ENCODE assay signal across 10 mouse cellular contexts in genomic region chr14:68966758-68967157, GRCm38 (mm10).
A peak's percentile ranks its signal among the peaks of the same experiment; 100 is the strongest.
DNase-seq lines count a peak whose midpoint lies in the region; ATAC-seq and TF ChIP-seq lines count a peak whose summit lies in the region.
"Had no signal": no experiment of that assay in that cellular context is flagged by ENCODE, and none has a peak within 500 bp of the region (broad histone marks: within the 10 kb centered on the region; RNA-seq: fewer than 3 reads in every experiment).

No protein-coding gene starts in this region.

- no peaks in the 10 kb centered on the region for H3K27me3 ChIP-seq in forebrain, embryonic 11.5 days (ENCODE audit: control insufficient read depth, insufficient read depth, low read length)
- H3K27me3 ChIP-seq in forebrain, embryonic 16.5 days (replicated peaks; ENCODE audit: control insufficient read depth, insufficient read depth, low read length), result no peaks in the 10 kb centered on the region
- H3K27me3 ChIP-seq in spleen, adult 2 months (ENCODE audit: control insufficient read depth, insufficient read depth, low read length), result no peaks in the 10 kb centered on the region
- H3K27me3 ChIP-seq: hindbrain, embryonic 15.5 days had no signal

- no peak overlapping the region for H3K9ac ChIP-seq in forebrain, embryonic 11.5 days (ENCODE audit: low read length)
- H3K9ac ChIP-seq in forebrain, embryonic 16.5 days (replicated peaks; ENCODE audit: low read depth, low read length), result no peak overlapping the region
- H3K9ac ChIP-seq: hindbrain, embryonic 15.5 days had no signal

- H3K9me3 ChIP-seq in forebrain, embryonic 11.5 days (ENCODE audit: control insufficient read depth, low read length), result no peaks in the 10 kb centered on the region
- H3K9me3 ChIP-seq in forebrain, embryonic 16.5 days (ENCODE audit: control insufficient read depth, low read length), result no peaks in the 10 kb centered on the region
- H3K9me3 ChIP-seq: hindbrain, embryonic 15.5 days had no signal

- ATAC-seq in forebrain, embryonic 11.5 days (replicated peaks; ENCODE audit: low FRiP score), result no peak
- ATAC-seq in forebrain, embryonic 16.5 days, result no peak

- DNase-seq in forebrain, embryonic 11.5 days (ENCODE audit: low spot score), result peak; percentile 78
- DNase-seq in right cerebral cortex, adult 2 months (ENCODE audit: low spot score in 2 of 2), result peak; percentile 38 to 48
- DNase-seq in right cerebral cortex, postnatal 36 days (ENCODE audit: low spot score in 2 of 2), result no peak
- peak; percentile 48 for DNase-seq in cerebellum, adult 8-10 months
- DNase-seq in heart, postnatal 14 days, result peak; percentile 63 to 71
- DNase-seq in lung, adult 2 months, result peak; percentile 38
- DNase-seq in spleen, adult 2 months (ENCODE audit: low read depth in 1 of 2, low spot score in 2 of 2), result peak; percentile 33 to 69

- H3K4me2 ChIP-seq in forebrain, embryonic 11.5 days (ENCODE audit: low read depth, low read length, severe bottlenecking), result no peak overlapping the region
- H3K4me2 ChIP-seq in forebrain, embryonic 16.5 days (ENCODE audit: low read length), result no peak overlapping the region
- H3K4me2 ChIP-seq: hindbrain, embryonic 15.5 days had no signal

- TF ChIP-seq CTCF in lung, adult 2 months (IDR thresholded peaks at IDR 0.05; ENCODE audit: insufficient read depth, low read length), result peak; percentile 71
- TF ChIP-seq CTCF in spleen, adult 2 months (IDR thresholded peaks at IDR 0.05; ENCODE audit: extremely low read depth, insufficient read depth, insufficient read length, insufficient replicate concordance), result peak; percentile 73; the same call in 1 of the 2 replicates

- WGBS in forebrain, embryonic 11.5 days, result 5% methylated on average over 1 of the region's 1 CpGs
- WGBS in forebrain, embryonic 16.5 days, result 9% methylated on average over 1 of the region's 1 CpGs
- 3% methylated on average over 1 of the region's 1 CpGs for WGBS in lung, adult 2 months
- WGBS in spleen, adult 2 months, result 0% methylated on average over 1 of the region's 1 CpGs

- no peak for TF ChIP-seq POLR2A in lung, adult 2 months (IDR thresholded peaks at IDR 0.05; ENCODE audit: borderline replicate concordance, extremely low read depth, low read depth, low read length)
- no peak for TF ChIP-seq POLR2A in spleen, adult 2 months (IDR thresholded peaks at IDR 0.05; ENCODE audit: low read depth, low read length)

- no peaks in the 10 kb centered on the region for H3K36me3 ChIP-seq in forebrain, embryonic 11.5 days (ENCODE audit: control insufficient read depth, insufficient read depth, low read length)
- H3K36me3 ChIP-seq in forebrain, embryonic 16.5 days (ENCODE audit: control insufficient read depth, insufficient read depth), result no peaks in the 10 kb centered on the region
- no peaks in the 10 kb centered on the region for H3K36me3 ChIP-seq in spleen, adult 2 months (ENCODE audit: control insufficient read depth, insufficient read depth, low read length)
- H3K36me3 ChIP-seq: hindbrain, embryonic 15.5 days had no signal

- H3K4me3 ChIP-seq in forebrain, embryonic 11.5 days (ENCODE audit: low read depth, low read length), result no peak overlapping the region
- H3K4me3 ChIP-seq in forebrain, embryonic 16.5 days (replicated peaks; ENCODE audit: low read length), result no peak overlapping the region
- no peak overlapping the region for H3K4me3 ChIP-seq in lung, adult 2 months (replicated peaks; ENCODE audit: extremely low read depth, low read depth, low read length)
- no peak overlapping the region for H3K4me3 ChIP-seq in spleen, adult 2 months (ENCODE audit: extremely low read depth, insufficient read depth, insufficient read length)
- H3K4me3 ChIP-seq: hindbrain, embryonic 15.5 days; myocyte had no signal

- H3K4me1 ChIP-seq in forebrain, embryonic 11.5 days (replicated peaks; ENCODE audit: control insufficient read depth, insufficient read depth, low read length), result no peaks in the 10 kb centered on the region
- H3K4me1 ChIP-seq in forebrain, embryonic 16.5 days (replicated peaks; ENCODE audit: control insufficient read depth, insufficient read depth, low read length), result no peaks in the 10 kb centered on the region
- H3K4me1 ChIP-seq in lung, adult 2 months (ENCODE audit: control insufficient read depth, insufficient read depth, low read length), result no peaks in the 10 kb centered on the region
- no peaks in the 10 kb centered on the region; the same call in none of the 2 replicates for H3K4me1 ChIP-seq in spleen, adult 2 months (ENCODE audit: control insufficient read depth, insufficient read depth, insufficient read length)
- H3K4me1 ChIP-seq: hindbrain, embryonic 15.5 days had no signal

- intact Hi-C loops in heart, postnatal 14 days (cut with DNase I), result loop anchor here (2.0 to 10.0 kb wide), 3 partner anchors 56 to 230 kb away; no protein-coding TSS in a partner anchor

- H3K27ac ChIP-seq in forebrain, embryonic 11.5 days (ENCODE audit: low read depth, low read length), result no peak overlapping the region
- no peak overlapping the region for H3K27ac ChIP-seq in forebrain, embryonic 16.5 days (ENCODE audit: low read length)
- H3K27ac ChIP-seq in spleen, adult 2 months (ENCODE audit: insufficient read depth, low read length), result no peak overlapping the region
- H3K27ac ChIP-seq: hindbrain, embryonic 15.5 days had no signal

Comparison
In these comparisons a context has a peak if more than half of its experiments do, and no peak if none do; other contexts are left out.
1. DNase-seq: peak in forebrain, embryonic 11.5 days (single experiment), right cerebral cortex, adult 2 months (2 of 2), cerebellum, adult 8-10 months (single experiment), heart, postnatal 14 days (2 of 2), lung, adult 2 months (single experiment) and spleen, adult 2 months (2 of 2); none in right cerebral cortex, postnatal 36 days (0 of 2).